Mouse (Mus musculus) urinary bladder, adult 18-20 months (tissue): ENCODE data around the gene 2810408A11Rik.
"Not testable (repeated sequence)": the region's sequence is repeated elsewhere in the genome, so short reads cannot be mapped to it uniquely, and the experiment has no call there.

Source experiments
- DNase-seq, 2 experiments: peaks; one replicate each; pipeline ENCODE4 v3.0.0; 2022; ENCODE audit warnings: low spot score in 2 of 2, mixed read lengths in 2 of 2

2810408A11Rik gene

DNA sequence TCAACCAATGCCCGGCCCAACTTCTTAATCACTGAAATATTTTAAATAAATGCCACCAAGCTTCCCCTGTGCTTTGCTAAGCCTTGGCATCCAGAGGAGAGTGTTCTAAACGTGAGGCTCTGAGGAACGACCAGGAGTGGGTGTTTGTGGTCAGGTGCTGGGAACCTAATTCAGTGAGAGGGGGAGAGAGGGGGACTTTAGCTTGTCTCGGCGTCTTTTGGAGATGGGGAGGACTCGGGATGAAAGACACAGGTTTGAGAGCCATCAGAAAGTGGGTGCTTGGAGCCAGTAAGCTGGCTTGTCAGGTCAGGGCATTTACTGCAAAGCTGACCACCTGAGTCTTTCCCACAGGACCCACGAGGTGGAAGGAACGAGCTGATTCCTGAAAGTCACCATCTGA lies 31.0 kb upstream of the 2810408A11Rik start:
- DNase-seq: no peak

DNA sequence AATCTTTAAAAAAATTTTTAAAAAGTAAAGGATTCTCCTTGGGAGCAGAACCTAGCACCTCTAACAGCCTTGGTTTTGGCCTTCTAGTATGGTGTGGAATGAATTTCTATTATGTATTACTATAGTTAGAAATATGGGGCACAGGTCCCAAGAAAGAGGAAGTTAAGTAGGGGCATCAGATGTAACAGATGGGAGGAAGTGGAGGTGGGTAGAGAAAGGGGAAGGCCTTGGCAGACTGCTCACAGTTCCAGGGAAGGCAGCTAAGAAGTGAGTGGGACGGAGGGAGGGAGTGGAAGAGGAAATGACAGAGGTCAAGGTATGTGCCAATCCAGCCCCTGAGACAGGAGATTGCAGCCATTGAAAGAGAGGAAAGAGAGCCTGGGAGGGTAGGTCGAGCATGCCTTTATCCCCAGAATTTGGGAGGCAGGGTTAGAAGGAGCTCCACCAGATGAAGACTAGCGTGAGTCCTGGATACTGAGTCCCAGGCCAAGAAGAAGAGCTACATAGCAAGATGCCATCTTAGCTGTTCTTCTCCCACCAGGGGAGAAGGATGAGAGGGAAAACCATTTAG lies 30.3 kb upstream of the 2810408A11Rik start:
- DNase-seq: no peak

DNA sequence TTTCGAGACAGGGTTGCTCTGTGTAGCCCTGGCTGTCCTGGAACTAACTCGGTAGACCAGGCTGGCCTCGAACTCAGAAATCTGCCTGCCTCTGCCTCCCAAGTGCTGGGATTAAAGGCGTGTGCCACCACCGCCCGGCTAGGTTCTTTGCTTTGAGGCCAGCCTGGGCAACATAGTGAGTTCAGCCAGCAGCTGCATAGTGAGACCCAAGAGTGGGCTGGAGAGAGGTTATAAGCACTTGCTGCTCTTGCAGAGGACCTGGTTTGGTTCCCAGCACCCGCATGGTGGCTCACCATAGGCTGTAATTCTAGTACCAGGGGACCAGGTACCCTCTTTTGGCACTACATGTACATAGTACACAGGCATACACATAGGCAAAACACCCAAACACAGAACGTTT lies 29.4 kb upstream of the 2810408A11Rik start:
- not testable (repeated sequence) for DNase-seq

DNA sequence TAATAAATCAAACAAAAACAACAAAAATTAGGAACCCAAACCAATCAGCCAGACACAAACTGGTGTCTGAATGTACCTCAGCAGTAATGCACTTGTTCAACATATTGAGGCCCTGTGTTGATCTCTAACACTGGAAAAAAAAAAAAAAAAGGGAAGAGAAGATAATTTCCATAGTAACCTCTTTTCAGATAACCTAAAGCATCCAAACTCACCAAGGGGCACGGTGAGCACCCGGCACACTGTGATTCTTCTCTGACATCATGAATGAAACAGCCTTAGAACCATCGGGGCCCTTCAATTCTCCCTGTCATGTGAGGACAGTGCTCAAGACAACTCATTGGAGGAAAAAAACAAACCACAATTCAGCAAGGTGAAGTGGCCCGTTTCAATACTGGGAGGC lies 28.9 kb upstream of the 2810408A11Rik start:
- no peak for DNase-seq

DNA sequence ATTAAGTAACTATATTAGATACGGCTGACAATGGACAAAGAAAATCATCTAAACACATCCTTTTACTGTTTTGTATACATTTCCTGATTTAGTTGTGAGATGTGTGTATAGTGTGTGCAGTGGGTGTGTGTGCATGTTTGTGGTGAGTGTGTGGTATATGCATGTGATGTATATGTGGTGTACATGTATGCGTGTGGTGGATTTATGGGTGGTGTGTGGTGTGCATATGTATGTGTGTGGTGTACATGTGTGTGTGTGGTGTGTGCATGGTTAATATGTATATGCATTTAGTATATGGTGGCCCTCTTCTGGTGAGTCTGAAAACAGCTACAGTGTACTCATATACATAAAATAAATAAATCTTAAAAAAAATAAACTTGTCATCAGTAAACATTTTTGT lies 26.7 kb upstream of the 2810408A11Rik start:
- DNase-seq: no peak

DNA sequence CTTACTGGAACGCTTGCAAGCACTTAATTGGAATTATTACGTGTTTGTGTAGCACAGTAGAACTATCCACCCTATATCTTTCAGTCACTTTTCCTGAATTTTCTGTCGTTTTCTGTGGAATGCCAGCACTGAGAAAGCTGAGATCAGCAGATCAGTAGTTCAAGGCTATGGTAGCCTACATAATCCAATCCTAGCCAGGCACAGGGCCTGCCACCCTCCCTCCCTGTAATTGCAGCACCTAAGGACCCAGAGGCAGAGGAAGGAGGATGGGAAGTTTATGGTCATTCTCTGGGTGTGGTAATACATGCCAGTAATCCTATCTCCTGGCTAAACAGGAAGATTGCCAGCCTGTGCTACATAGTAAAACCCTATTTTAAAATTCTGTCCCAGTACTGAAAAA lies 22.0 kb upstream of the 2810408A11Rik start:
- no peak for DNase-seq

DNA sequence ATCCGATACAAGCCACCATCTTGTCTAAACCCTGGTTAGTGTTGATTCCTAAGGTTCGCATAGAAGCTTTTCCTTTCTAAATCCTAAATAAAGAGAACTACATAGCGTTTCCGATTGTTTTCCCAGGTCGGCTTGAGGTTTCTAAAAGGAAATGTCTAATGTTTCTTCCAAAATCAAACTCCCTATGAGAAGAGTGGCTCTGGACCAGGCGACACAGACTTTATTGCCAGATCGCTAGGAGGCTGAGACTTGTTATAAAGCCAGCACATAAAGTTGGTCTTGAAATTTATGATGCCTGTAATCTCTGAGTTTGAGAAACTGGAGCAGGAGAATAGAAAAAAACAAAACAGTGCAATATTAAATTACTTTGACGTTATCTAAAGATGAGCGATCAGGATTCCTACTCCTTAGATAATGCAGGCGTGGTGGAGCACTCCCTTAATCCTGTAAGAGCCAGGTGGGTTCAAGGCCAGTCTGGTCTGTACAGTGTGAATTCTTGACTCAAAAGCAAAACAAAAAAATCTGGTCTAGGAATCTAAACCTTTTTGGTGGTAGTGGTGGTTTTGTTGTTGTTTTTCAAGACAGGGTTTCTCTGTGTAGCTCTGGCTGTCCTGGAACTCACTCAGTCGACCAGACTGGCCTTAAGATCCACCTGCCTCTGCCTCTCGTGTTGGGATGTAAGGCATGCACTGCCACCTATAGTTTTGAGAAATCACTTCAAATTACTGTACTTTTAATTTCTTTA lies 21.4 kb upstream of the 2810408A11Rik start:
- no peak for DNase-seq

DNA sequence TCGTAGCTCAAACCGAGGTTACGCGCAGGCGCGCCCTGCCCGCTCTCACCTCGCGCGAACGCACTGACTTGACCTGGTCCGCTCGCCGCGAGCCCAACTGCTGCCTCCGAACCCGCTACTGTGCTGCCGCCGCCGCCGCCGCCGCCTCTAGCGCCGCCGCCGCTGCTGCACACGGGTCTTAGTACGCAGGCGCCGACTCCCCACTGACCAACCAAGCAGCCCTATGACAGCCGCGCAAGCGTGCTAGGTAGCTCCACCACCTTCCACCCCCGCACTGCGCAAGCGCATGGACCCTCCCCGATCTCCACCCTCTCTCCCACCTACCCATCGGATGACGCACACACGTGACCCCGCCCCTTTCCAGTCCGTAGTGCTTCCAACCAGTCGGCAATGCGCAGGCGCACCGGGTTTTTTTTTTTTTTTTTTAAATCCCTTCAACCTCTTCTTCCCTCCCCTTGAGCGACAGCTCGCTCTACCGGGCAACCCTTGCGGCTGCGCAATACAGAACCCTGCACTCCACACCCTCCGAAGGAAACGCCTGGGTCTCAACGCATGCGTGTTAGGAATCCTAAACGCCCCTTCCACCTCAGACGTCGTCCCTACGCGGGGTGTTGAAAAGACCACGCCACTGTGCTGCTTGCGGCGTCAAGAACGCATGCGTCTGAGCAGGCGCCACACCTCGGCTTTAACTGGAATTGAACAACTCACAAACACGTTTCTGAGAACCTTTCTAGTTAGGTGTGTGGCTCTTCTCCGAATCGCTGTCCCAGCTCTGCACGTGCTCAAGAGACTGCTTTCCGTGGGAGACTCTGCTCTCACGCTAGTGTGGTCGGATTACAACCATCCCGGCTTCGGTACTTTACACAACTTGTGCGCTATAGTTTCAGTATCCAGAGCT lies 20.6 kb upstream of the 2810408A11Rik start, which contains the start of gene Eif5a:
Gene Eif5a (minus strand): TSS at position 845 of the 898 bp plus-strand sequence.
- peak; percentile 99 to 100 for DNase-seq

DNA sequence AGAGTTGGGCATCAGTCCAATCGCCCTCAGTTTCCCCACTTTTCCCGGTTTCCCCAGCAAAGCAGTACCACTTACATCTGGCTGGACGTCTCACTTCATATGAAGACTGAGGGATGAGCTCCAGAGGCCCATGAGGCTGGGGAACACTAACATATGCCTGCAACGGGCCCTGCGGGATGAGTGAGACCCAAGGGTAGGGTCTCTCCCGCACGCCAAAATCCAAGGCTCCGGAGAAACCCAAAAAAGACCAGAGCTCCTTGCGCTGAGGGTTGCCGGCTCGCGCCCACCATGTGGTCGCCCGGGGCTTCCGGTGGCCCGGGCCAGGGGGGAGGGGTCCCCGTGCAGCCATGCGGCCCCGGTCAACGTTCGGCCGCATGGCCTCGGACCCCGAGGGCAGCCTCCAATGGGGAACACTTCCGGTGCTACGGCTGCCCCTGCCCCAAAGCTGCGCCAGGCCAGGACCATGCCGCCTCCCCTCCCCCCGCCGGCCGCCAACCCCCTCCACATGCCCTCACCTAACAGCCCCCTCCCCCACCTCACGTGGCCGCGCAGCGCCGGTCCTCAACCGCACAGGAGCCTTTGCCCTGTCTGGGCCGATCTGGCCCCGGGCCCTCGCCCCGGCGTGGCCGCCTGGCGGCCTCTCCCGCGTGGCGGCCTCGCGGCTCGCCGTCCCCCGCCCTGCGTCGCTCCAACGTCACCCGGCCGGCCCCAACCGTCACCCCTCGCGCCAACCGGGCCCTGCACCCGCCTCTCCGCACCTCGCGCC lies 19.7 kb upstream of the 2810408A11Rik start:
- DNase-seq: peak in 1 of 2 experiments; percentile 38

DNA sequence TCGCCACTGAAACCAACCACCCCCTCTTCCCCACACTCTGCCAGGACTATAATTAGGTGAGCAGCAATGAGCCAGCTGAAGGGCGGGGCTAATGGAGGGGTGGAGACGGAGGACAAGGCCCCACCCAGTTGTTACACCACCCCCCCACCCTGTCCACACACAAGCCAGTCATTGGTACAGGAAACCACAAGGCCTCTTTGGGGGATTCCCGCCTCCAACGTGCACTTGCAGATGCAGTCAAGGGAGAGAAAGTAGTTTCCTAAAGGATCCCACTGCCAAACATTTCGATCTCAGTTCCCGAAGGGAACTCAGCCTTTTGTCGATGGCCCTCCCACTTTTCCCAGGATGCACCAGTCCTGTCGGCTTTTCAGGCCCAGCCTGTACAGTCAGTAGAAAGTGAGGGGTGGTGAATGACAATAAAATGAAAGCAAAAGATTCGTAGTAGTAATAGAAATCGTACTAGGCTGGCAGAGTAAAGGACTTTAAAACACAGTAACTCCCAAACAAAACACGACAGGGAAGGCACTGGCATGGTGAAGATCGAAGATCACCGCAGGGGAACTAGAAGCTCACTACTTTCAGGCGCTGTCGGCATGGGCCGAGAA lies 19.0 kb upstream of the 2810408A11Rik start:
- DNase-seq: peak; percentile 65 to 78

DNA sequence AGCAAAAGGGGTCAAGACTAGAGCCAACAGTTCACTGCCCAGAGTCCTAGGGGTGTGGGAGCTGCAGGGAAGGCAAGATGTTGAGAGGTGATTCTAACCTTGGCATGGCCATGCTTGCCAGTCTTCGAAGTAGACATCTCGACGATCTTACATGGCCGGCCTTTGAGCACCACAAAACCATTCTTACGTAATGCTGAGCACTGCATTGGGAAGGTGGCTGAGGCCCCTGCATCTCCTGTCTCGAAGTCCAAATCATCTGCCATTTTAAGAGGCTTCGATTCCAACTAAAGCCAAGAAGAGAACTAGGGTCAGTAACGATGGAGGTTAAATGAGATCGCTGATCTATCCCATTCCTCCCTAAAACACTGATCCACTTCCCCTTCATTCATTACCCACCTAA lies 18.3 kb upstream of the 2810408A11Rik start:
- no peak for DNase-seq

DNA sequence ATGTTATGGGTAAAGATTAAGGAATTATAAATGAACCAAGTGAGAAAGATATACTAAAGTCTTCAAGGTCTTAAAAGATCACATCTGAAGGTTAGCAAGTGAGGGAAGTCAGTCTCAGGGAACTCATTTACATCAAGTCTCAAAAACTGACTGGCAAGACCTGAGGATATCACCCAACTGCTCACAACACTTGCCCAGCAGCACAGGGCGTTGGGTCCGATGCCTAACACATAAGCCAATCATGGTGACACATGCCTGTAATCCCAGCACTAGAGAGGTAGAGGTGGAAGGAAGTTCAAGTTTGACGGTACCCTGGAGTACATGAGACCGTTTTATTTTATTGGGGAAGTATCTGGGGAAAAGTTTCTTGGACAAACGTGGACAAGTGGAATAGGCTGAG lies 17.3 kb upstream of the 2810408A11Rik start:
- DNase-seq: no peak

DNA sequence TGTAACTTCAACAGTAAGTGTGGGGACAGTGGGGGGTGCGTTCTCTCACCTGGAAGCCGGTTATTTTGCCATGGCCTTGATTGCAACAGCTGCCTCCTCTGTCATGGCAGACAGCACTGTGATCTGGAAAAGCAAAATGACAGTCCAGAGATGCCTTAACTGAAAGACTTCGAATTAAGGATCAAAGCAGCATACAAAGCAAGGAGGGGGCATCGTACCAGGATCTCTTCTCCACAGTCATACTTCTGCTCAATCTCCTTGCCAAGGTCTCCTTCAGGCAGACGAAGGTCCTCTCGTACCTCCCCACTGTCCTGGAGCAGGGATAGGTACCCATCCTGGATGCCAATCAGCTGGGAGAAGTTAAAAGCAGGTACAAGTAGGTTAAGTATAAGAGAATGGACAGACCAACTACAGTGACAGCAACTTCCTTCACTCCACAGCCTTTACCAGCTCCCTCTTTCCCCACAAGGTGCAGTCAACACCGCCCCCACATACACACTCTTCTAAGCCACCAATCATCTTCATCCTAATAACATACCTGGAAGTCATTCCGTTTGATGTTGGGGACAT lies 16.7 kb upstream of the 2810408A11Rik start:
- no peak for DNase-seq

DNA sequence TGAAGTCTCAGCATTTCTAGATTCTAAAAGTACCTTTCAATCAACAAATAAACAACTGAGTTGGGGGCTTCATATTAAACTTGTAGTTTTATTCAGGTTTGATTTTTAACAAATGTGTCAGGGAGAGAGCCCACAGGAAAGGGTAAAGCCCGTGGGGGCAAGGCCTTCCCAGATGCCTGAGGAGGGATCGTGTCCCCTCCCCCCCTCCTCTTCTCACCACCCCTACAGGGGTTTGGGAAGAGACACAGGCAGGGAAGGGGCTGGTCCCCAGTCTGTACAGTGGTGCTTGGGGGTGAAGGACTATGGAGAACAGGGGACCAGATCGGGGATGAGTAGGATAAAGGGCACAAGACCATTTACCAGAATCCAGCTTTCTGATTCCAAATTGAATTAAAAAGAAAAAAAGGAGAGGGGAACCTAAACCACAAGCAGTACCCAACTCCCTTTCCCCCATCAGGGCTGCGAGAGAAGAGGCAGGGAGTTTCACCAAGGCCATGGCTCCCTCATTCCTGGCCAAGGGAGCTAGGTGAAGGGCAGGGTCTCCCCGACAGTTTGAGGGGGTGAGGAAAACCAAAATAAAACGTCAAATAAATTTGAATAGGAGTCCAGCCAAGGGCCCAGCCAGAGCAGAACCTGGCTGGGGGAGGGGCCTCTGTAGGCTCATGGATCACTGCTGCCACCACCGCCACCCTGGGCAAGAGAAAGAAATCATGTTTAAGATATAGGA lies 16.0 kb upstream of the 2810408A11Rik start:
- not testable (repeated sequence) for DNase-seq

DNA sequence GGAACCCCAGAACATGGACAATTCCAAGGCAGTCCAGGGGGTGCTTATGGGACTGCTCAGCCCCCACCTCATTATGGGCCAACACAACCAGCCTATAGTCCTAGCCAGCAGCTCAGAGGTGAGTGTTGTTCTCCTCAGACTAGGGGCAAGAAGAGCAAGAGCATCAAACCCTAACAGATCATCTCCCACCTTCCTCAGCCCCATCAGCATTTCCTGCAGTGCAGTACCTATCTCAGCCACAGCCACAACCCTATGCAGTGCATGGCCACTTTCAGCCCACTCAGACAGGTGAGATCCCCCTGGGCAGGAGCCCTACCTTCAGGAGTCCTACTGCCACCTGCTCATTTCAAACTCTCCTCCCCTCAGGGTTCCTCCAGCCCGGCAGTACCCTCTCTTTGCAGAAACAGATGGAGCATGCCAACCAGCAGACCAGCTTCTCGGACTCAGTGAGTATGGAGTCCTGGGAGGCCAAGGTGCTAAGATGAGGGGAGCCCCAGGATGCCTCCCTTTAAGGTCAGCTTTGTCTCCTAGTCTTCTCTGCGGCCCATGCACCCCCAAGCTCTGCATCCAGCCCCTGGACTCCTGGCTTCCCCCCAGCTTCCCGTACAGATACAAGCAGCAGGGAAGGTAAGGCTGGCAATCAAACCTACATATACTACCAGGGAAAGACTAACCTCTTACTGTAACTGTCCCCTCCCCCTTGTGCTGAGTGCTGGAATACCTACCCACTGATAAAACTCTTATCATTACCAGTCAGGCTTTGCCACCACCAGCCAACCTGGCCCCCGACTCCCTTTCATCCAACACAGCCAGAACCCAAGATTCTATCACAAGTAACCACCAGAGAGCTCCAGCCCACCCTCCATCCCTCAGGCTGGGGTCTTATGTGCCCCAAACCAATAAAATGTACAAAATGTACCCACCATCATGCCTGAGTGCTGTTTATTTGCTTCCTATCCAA lies 15.2 kb upstream of the 2810408A11Rik start:
- no peak for DNase-seq

DNA sequence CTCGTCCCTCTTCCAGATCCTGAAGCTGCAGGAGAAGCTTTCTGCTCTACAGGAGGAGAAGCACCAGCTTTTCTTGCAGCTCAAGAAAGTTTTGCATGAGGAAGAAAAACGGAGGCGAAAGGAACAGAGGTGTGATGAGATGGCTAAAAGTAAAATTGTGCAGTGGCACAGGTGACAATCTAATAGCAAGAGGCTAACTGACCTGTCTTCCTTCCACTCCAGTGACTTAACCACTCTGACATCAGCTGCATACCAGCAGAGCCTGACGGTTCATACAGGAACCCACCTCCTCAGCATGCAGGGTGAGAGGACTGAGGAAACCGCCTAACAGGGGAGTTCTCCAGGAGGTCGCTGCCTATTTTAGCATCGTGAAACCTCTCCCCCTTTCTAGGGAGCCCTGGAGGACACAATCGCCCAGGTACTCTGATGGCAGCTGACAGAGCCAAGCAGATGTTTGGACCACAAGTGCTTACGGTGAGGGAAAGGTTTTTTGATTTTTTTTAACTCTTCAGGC lies 14.2 kb upstream of the 2810408A11Rik start:
- DNase-seq: no peak

DNA sequence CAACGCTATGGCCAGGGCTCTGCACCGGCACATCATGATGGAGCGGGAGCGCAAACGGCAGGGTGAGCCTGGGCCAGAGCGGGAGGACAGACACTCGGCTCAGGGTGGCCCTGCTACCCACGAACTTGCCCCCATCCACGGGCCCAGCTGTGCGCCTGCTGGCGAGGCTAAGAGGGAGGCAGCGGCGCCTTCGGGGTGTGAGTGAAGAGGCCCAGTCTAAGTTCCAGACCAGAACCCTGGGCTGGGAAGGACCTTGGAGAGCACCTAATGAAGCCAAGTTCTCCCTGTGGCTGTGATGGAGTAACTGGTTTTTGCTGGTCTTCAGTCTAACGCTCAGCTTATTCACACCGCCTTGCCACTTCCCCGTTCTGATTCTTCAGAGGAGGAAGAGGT lies 13.6 kb upstream of the 2810408A11Rik start:
- DNase-seq: no peak

DNA sequence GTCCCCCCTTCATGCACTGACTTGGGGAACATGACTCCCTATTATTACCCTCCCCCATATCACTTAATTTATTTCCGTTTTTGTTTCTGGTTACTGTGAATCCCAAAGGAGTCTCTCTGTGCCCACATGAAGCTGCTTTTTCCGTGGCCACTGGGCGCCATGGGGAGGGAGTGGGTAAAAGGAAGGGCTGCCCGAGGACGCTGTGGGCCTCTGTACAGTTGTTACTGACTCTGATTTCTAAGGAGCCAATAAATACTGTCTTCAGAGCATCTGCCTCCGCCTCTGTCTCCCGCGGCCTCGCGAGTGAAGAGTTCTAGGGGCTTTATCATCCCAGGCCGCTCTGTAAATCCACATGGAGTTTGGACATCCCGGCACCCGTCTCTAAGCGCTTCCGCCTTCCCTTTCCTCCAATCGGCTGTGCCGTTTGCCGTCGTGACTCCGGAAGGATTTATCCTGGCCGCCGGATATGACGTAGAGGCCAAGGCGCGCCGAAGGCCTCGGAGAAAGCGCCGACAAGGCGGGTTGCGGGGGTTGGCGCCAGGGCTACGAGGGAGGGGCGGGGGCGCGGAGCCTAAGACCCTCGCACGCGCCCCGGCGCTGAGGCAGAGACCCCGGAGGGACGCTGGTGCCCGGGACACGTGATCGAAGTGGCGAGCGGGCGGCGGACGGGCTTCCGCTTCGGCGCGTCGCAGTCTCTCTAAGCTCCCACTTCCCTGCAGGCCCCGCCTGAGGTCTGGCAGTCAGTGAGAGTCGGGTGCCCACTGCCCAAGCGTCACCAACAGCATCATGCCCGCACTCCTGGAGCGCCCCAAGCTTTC lies 13.0 kb upstream of the 2810408A11Rik start, which contains the start of gene Gps2:
Gene Gps2 (plus strand): TSS at position 335 of the 818 bp plus-strand sequence.
- peak; percentile 86 to 90 for DNase-seq
